Mouse (Mus musculus): ENCODE measurements at regions not wholly inside any gene's neighbourhood (a gene's known extent, or its start where the extent isn't known, plus 50 kb on each side); places are given as distances from the start of the nearest gene placed in this dataset.

GRCm38 (mm10) chr9:84178705-84179104 is 253.8 kb downstream of the Bckdhb start:
- DNase-seq, result no peak

GRCm38 (mm10) chr9:84179238-84179637 is 254.3 kb downstream of the Bckdhb start:
- Histone ChIP-seq H3K4me1 (replicated peaks; ENCODE audit: control insufficient read depth, insufficient read depth, low read length) (no peaks in the 10 kb centered on the region), H3K4me3 (ENCODE audit: control insufficient read depth, insufficient read depth, low read length) (no peak overlapping the region), H3K27ac (ENCODE audit: control insufficient read depth, insufficient read depth, low read length) (no peak overlapping the region), H3K27me3 (ENCODE audit: control insufficient read depth, insufficient read depth, low read length) (no peaks in the 10 kb centered on the region), H3K36me3 (ENCODE audit: control insufficient read depth, insufficient read depth, low read length) (no peaks in the 10 kb centered on the region)
- DNase-seq, result no peak
- 83% methylated on average over 4 of the region's 4 CpGs for WGBS
- no peak for TF ChIP-seq POLR2A (IDR thresholded peaks at IDR 0.05; ENCODE audit: control insufficient read depth, extremely low read depth, insufficient read depth, low read length, poor library complexity)
- no peak for TF ChIP-seq CTCF (IDR thresholded peaks at IDR 0.05; ENCODE audit: borderline replicate concordance, control insufficient read depth, extremely low read depth, insufficient read depth, low read length, poor library complexity)

More at GRCm38 (mm10) chr9:84178705-84179104, 253.8 kb downstream of the Bckdhb start:
- no peak overlapping the region for H3K4me3 ChIP-seq (ENCODE audit: control insufficient read depth, insufficient read depth, low read length)
- no peaks in the 10 kb centered on the region for H3K4me1 ChIP-seq (replicated peaks; ENCODE audit: control insufficient read depth, insufficient read depth, low read length)
- no peak for TF ChIP-seq POLR2A (IDR thresholded peaks at IDR 0.05; ENCODE audit: control insufficient read depth, extremely low read depth, insufficient read depth, low read length, poor library complexity)
- no peak for TF ChIP-seq CTCF (IDR thresholded peaks at IDR 0.05; ENCODE audit: borderline replicate concordance, control insufficient read depth, extremely low read depth, insufficient read depth, low read length, poor library complexity)
- H3K27ac ChIP-seq (ENCODE audit: control insufficient read depth, insufficient read depth, low read length), result no peak overlapping the region
- H3K27me3 ChIP-seq (ENCODE audit: control insufficient read depth, insufficient read depth, low read length), result no peaks in the 10 kb centered on the region
- H3K36me3 ChIP-seq (ENCODE audit: control insufficient read depth, insufficient read depth, low read length), result no peaks in the 10 kb centered on the region
- WGBS, result 87% methylated on average over 5 of the region's 5 CpGs

- Histone ChIP-seq H3K4me1 (replicated peaks; ENCODE audit: control insufficient read depth, insufficient read depth, low read length) (no peaks in the 10 kb centered on the region), H3K36me3 (ENCODE audit: control insufficient read depth, insufficient read depth, low read length) (no peaks in the 10 kb centered on the region), H3K27me3 (ENCODE audit: control insufficient read depth, insufficient read depth, low read length) (no peaks in the 10 kb centered on the region), H3K4me3 (ENCODE audit: control insufficient read depth, insufficient read depth, low read length) (no peak overlapping the region), H3K27ac (ENCODE audit: control insufficient read depth, insufficient read depth, low read length) (no peak overlapping the region)
- TF ChIP-seq CTCF (IDR thresholded peaks at IDR 0.05; ENCODE audit: borderline replicate concordance, control insufficient read depth, extremely low read depth, insufficient read depth, low read length, poor library complexity), result no peak
- TF ChIP-seq POLR2A (IDR thresholded peaks at IDR 0.05; ENCODE audit: control insufficient read depth, extremely low read depth, insufficient read depth, low read length, poor library complexity), result no peak
- no peak for DNase-seq
- 88% methylated on average over 6 of the region's 6 CpGs for WGBS
Observed at GRCm38 (mm10) chr9:84183637-84184374, 258.9 kb downstream of the Bckdhb start.

GRCm38 (mm10) chr9:84187531-84187930 is 262.6 kb downstream of the Bckdhb start:
- no peak for DNase-seq
- Histone ChIP-seq H3K27me3 (ENCODE audit: control insufficient read depth, insufficient read depth, low read length) (no peaks in the 10 kb centered on the region), H3K36me3 (ENCODE audit: control insufficient read depth, insufficient read depth, low read length) (no peaks in the 10 kb centered on the region), H3K27ac (ENCODE audit: control insufficient read depth, insufficient read depth, low read length) (no peak overlapping the region), H3K4me3 (ENCODE audit: control insufficient read depth, insufficient read depth, low read length) (no peak overlapping the region), H3K4me1 (replicated peaks; ENCODE audit: control insufficient read depth, insufficient read depth, low read length) (no peaks in the 10 kb centered on the region)
- TF ChIP-seq CTCF (IDR thresholded peaks at IDR 0.05; ENCODE audit: borderline replicate concordance, control insufficient read depth, extremely low read depth, insufficient read depth, low read length, poor library complexity), result no peak
- no peak for TF ChIP-seq POLR2A (IDR thresholded peaks at IDR 0.05; ENCODE audit: control insufficient read depth, extremely low read depth, insufficient read depth, low read length, poor library complexity)
- 79% methylated on average over 3 of the region's 3 CpGs for WGBS

DNA sequence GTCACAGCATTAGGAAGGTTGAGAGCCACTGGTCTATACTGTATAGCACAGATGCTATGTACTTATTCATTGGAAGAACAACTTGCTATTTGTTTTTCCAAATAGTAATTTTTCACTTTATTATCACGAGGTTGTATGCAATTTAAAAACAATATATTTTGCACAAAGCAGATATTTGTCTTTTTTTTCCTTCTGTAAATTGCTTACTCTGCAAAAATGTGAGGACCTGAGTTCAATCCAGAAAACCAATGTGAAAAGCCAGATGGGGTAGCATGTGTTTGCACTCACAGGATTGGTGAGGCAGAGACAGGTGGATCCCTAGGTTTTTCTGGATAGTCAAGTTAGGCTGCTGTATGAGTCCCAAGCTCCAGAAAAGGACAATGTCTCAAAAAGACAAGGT is 268.5 kb downstream of the Bckdhb start:
- TF ChIP-seq CTCF (IDR thresholded peaks at IDR 0.05; ENCODE audit: borderline replicate concordance, control insufficient read depth, extremely low read depth, insufficient read depth, low read length, poor library complexity), result no peak
- no peak for TF ChIP-seq POLR2A (IDR thresholded peaks at IDR 0.05; ENCODE audit: control insufficient read depth, extremely low read depth, insufficient read depth, low read length, poor library complexity)
- Histone ChIP-seq H3K27ac (ENCODE audit: control insufficient read depth, insufficient read depth, low read length) (no peak overlapping the region), H3K27me3 (ENCODE audit: control insufficient read depth, insufficient read depth, low read length) (no peaks in the 10 kb centered on the region), H3K4me1 (replicated peaks; ENCODE audit: control insufficient read depth, insufficient read depth, low read length) (no peaks in the 10 kb centered on the region), H3K4me3 (ENCODE audit: control insufficient read depth, insufficient read depth, low read length) (no peak overlapping the region), H3K36me3 (ENCODE audit: control insufficient read depth, insufficient read depth, low read length) (no peaks in the 10 kb centered on the region)
- WGBS, result 74% methylated on average over 1 of the region's 1 CpGs
- DNase-seq, result no peak

DNA sequence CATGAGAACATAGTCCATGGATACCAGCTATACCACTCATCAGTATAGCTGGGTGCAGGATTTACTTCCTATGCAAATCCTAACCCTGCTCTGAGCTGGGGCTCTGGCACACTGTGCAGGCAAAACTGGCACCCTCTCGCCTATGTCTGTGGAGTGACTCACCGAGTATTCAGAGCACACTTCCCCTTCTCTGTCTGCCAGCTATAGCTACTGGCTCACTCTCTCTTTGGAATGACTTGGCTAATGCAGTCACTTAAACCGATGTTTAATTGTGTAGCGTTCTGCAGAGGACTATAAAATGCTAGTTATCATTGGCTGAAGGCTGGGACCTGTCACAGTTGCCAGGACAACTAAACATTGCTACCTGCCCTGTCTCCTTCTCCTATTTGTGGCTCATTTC is 269.8 kb downstream of the Bckdhb start:
- Histone ChIP-seq H3K36me3 (ENCODE audit: control insufficient read depth, insufficient read depth, low read length) (no peaks in the 10 kb centered on the region), H3K4me1 (replicated peaks; ENCODE audit: control insufficient read depth, insufficient read depth, low read length) (no peaks in the 10 kb centered on the region), H3K27ac (ENCODE audit: control insufficient read depth, insufficient read depth, low read length) (no peak overlapping the region), H3K27me3 (ENCODE audit: control insufficient read depth, insufficient read depth, low read length) (no peaks in the 10 kb centered on the region), H3K4me3 (ENCODE audit: control insufficient read depth, insufficient read depth, low read length) (no peak overlapping the region)
- WGBS, result 86% methylated on average over 4 of the region's 4 CpGs
- DNase-seq, result no peak
- TF ChIP-seq CTCF (IDR thresholded peaks at IDR 0.05; ENCODE audit: borderline replicate concordance, control insufficient read depth, extremely low read depth, insufficient read depth, low read length, poor library complexity) (no peak), POLR2A (IDR thresholded peaks at IDR 0.05; ENCODE audit: control insufficient read depth, extremely low read depth, insufficient read depth, low read length, poor library complexity) (no peak)
